Mouse (Mus musculus) liver, postnatal 0 days (tissue): ENCODE results near the gene Smyd3.

Source experiments
- CTCF ChIP-seq: sonication (generic); IDR thresholded peaks from 2 replicates; pipeline ENCODE4 v1.5.1; 2016; ENCODE audit warnings: antibody characterized with exemption, low read depth
- EP300 ChIP-seq: IDR thresholded peaks from 2 replicates; pipeline ENCODE4 v1.6.1; 2016; ENCODE audit warnings: antibody characterized with exemption, low read depth, mild to moderate bottlenecking

DNA sequence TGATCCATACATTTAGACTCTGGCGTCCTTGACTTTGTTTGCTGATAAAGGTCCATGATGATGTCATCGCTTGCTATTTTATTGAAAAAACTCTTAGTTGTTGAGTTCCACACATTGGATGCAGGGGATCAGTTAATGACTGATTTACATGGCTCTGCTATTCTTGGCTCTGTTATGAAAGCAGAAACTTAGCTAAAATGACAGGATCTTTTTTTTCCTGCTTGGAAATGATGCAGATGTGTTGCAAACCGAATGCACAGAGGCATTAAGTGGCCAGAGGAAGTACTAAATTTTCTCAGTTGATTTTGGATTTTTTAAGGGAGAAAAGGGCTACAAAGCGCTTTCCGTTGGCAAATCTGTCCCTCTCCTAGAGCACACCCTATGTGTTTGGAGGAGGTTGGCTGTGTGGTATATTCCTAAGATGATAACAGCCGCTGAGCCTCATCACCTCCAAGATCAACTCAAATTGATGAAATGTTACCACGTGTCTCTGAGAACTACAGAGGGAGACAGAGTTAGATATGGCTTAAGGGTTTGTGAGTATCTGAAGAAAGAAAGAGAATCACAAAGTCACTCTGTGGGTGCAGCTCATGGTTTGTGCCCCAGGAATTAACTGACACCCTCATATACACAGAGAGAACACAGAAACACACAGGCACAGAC is 402.9 kb downstream of the Smyd3 start:
- TF ChIP-seq CTCF: no peak
- no peak for TF ChIP-seq EP300
